ENCODE assay signal across 8 mouse cellular contexts in the genomic region with DNA sequence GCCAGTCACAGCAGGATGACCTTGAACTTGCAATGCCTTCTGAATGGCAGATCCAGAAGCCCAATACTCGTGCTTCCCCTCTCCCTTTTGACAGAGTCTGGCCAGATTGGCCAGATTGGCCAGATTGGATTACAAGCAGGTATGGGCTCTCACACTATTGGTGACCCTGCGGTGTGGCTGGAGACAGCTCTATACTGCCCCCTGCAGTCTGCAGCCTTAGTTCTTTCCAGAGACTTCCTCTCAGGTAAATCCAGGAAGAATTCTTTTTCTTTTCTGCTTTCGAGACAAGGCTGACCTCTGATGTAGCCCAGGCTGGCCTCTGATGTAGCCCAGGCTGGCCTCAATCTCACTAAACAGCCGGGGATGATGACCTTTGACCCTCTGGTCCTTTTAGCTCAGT. TPM values are rescaled to one million over a fixed set of nuclear protein-coding genes. Genes with fewer than 3 reads are reported as not detected.
A peak's percentile ranks its signal among the peaks of the same experiment; 100 is the strongest.
DNase-seq lines count a peak whose midpoint lies in the region; ATAC-seq and TF ChIP-seq lines count a peak whose summit lies in the region.

No protein-coding gene starts in this region.

- peak; percentile 61 for DNase-seq in forebrain, embryonic 14.5 days (ENCODE audit: low spot score)
- peak; percentile 69 for DNase-seq in CH12.LX (ENCODE audit: extremely low read depth)
- DNase-seq in cerebellum, adult 11-12 months: peak; percentile 80
- peak; percentile 42 for DNase-seq in gastrocnemius, postnatal 25 days
- peak; percentile 56 to 71 for DNase-seq in left cerebral cortex, adult 2 months (ENCODE audit: extremely low spot score in 1 of 2, low spot score in 2 of 2)
- peak; percentile 71 for DNase-seq in ovary, postnatal 14 days (ENCODE audit: low spot score)
- DNase-seq in thymus, postnatal 25 days: peak; percentile 63

- no peak overlapping the region for H3K9ac ChIP-seq in forebrain, embryonic 14.5 days (ENCODE audit: low read length)
- no peak overlapping the region for H3K9ac ChIP-seq in forebrain, embryonic 13.5 days
- H3K9ac ChIP-seq in CH12.LX (ENCODE audit: insufficient read depth, low read depth): no peak overlapping the region

- no peak overlapping the region for H3K4me2 ChIP-seq in forebrain, embryonic 14.5 days (ENCODE audit: low read length)
- H3K4me2 ChIP-seq in forebrain, embryonic 13.5 days: no peak overlapping the region
- no peak overlapping the region for H3K4me2 ChIP-seq in CH12.LX (ENCODE audit: insufficient read depth, low read depth, poor library complexity, severe bottlenecking)

- peak; percentile 93 for TF ChIP-seq RAD21 in CH12.LX (IDR thresholded peaks at IDR 0.05; ENCODE audit: low read depth, low read length)

- peak; percentile 71 to 90; a peak in 3 of 4 replicates for TF ChIP-seq CTCF in CH12.LX (conservative IDR thresholded peaks at IDR 0.05 in 1 of 2, IDR thresholded peaks at IDR 0.05 in 1 of 2; ENCODE audit: low read depth in 2 of 2, low read length in 2 of 2)
- TF ChIP-seq CTCF in left cerebral cortex, adult 2 months (IDR thresholded peaks at IDR 0.05): peak; percentile 88

- intact Hi-C loops in left cerebral cortex, adult 2 months (cut with DNase I): loop anchor here (1.0 to 5.0 kb wide), 3 partner anchors 72 to 195 kb away; no protein-coding TSS in a partner anchor

- no peak for ATAC-seq in forebrain, embryonic 14.5 days
- no peak for ATAC-seq in forebrain, embryonic 13.5 days

- H3K79me2 ChIP-seq in CH12.LX (replicated peaks; ENCODE audit: control insufficient read depth, extremely low read depth, insufficient read depth, poor library complexity, severe bottlenecking): peaks cover 14% of the 10 kb centered on the region

- H3K4me1 ChIP-seq in forebrain, embryonic 14.5 days (ENCODE audit: control insufficient read depth, insufficient read depth, low read length): peaks cover 10% of the 10 kb centered on the region; the same call in 1 of the 2 replicates
- H3K4me1 ChIP-seq in forebrain, embryonic 13.5 days: peaks cover 14% of the 10 kb centered on the region
- peaks cover 2 to 25% of the 10 kb centered on the region in 2 experiments; a peak in 3 of 4 replicates for H3K4me1 ChIP-seq in CH12.LX (ENCODE audit: control insufficient read depth in 1 of 2, insufficient read depth in 2 of 2)

- no peaks in the 10 kb centered on the region for H3K27me3 ChIP-seq in forebrain, embryonic 14.5 days (replicated peaks; ENCODE audit: control insufficient read depth, insufficient read depth, low read length)
- no peaks in the 10 kb centered on the region for H3K27me3 ChIP-seq in forebrain, embryonic 13.5 days
- no peaks in the 10 kb centered on the region for H3K27me3 ChIP-seq in CH12.LX (replicated peaks)

- TF ChIP-seq POLR2A in CH12.LX (IDR thresholded peaks at IDR 0.05; ENCODE audit: low read depth, low read length): no peak

- no peak for TF ChIP-seq EP300 in CH12.LX (IDR thresholded peaks at IDR 0.05; ENCODE audit: low read length)

- H3K4me3 ChIP-seq in forebrain, embryonic 14.5 days (ENCODE audit: low read depth, low read length): no peak overlapping the region
- H3K4me3 ChIP-seq in forebrain, embryonic 13.5 days: no peak overlapping the region
- no peak overlapping the region for H3K4me3 ChIP-seq in CH12.LX (replicated peaks in 1 of 3; ENCODE audit: low read depth in 2 of 3, low read length in 2 of 3, poor library complexity in 1 of 3)
- no peak overlapping the region for H3K4me3 ChIP-seq in left cerebral cortex, adult 2 months

- in situ Hi-C loops in CH12.LX (cut with MboI; ENCODE audit: low pct_ligation_motif_present, low pct_unique_long_range_greater_than_20kb, low sequenced_read_pairs): loop anchor here (25.0 kb wide), 1 partner anchor 130 kb away; no protein-coding TSS in a partner anchor

- H3K27ac ChIP-seq in forebrain, embryonic 14.5 days (ENCODE audit: low read depth, low read length): no peak overlapping the region
- H3K27ac ChIP-seq in forebrain, embryonic 13.5 days: no peak overlapping the region
- no peak overlapping the region for H3K27ac ChIP-seq in CH12.LX (ENCODE audit: insufficient read depth, low read depth)
- H3K27ac ChIP-seq in left cerebral cortex, adult 2 months: no peak overlapping the region

- dilution Hi-C loops in CH12.LX (cut with MboI; ENCODE audit: extremely low pct_ligation_motif_present, extremely low pct_unique_long_range_greater_than_20kb, low sequenced_read_pairs): no loop called here

- no peaks in the 10 kb centered on the region for H3K9me3 ChIP-seq in forebrain, embryonic 14.5 days (replicated peaks; ENCODE audit: control insufficient read depth, low read length)
- H3K9me3 ChIP-seq in forebrain, embryonic 13.5 days (replicated peaks): no peaks in the 10 kb centered on the region; the same call in 1 of the 2 replicates
- H3K9me3 ChIP-seq in CH12.LX (replicated peaks; ENCODE audit: low read length): peaks cover 8% of the 10 kb centered on the region

- 32% methylated on average over 4 of the region's 4 CpGs for WGBS in forebrain, embryonic 14.5 days
- 39% methylated on average over 4 of the region's 4 CpGs for WGBS in forebrain, embryonic 13.5 days

- no peaks in the 10 kb centered on the region for H3K36me3 ChIP-seq in forebrain, embryonic 14.5 days (ENCODE audit: control insufficient read depth, insufficient read depth, low read length)
- H3K36me3 ChIP-seq in forebrain, embryonic 13.5 days (ENCODE audit: poor library complexity, severe bottlenecking): no peaks in the 10 kb centered on the region
- H3K36me3 ChIP-seq in CH12.LX (replicated peaks in 1 of 2; ENCODE audit: control insufficient read depth in 1 of 2, insufficient read depth in 1 of 2, low read length in 1 of 2): no peaks in the 10 kb centered on the region

TF ChIP-seq in CH12.LX, 34 proteins besides CTCF, POLR2A, EP300 and RAD21:
- peak; percentile 50; the same call in 1 of the 2 replicates for TF ChIP-seq MYC (IDR thresholded peaks at IDR 0.05; ENCODE audit: low read depth, low read length)
- no peak for TF ChIP-seq MXI1 (IDR thresholded peaks at IDR 0.05; ENCODE audit: low read depth, low read length)
- TF ChIP-seq SMC3 (IDR thresholded peaks at IDR 0.05; ENCODE audit: low read depth, low read length): peak; percentile 98
- 0 out of 2 replicates have a peak, but pooled peaks have one; percentile 21 for TF ChIP-seq JUND (conservative IDR thresholded peaks at IDR 0.05; ENCODE audit: low read depth, low read length)
- TF ChIP-seq BHLHE40 (IDR thresholded peaks at IDR 0.05; ENCODE audit: low read depth, low read length): peak; percentile 20; the same call in 1 of the 2 replicates
- no peak for TF ChIP-seq CHD2 (IDR thresholded peaks at IDR 0.05; ENCODE audit: low read length)
- TF ChIP-seq GABPA (IDR thresholded peaks at IDR 0.05; ENCODE audit: insufficient replicate concordance, low read depth, low read length): no peak
- peak; percentile 65; the same call in 1 of the 2 replicates for TF ChIP-seq ELF1 (IDR thresholded peaks at IDR 0.05; ENCODE audit: low read depth, low read length)
- TF ChIP-seq CHD1 (IDR thresholded peaks at IDR 0.05; ENCODE audit: low read depth, low read length): no peak
- TF ChIP-seq ZC3H11A (IDR thresholded peaks at IDR 0.05; ENCODE audit: low read depth, low read length): peak; percentile 94
- TF ChIP-seq TBP (conservative IDR thresholded peaks at IDR 0.05; ENCODE audit: low read depth, low read length): no peak
- TF ChIP-seq ZMIZ1 (IDR thresholded peaks at IDR 0.05; ENCODE audit: low read depth, low read length): no peak
- TF ChIP-seq IRF4 (IDR thresholded peaks at IDR 0.05; ENCODE audit: low read depth, low read length): peak; percentile 69
- 0 out of 2 replicates have a peak, but pooled peaks have one; percentile 24 for TF ChIP-seq NRF1 (IDR thresholded peaks at IDR 0.05; ENCODE audit: low read depth, low read length)
- 0 out of 2 replicates have a peak, but pooled peaks have one; percentile 9 for TF ChIP-seq ETS1 (conservative IDR thresholded peaks at IDR 0.05; ENCODE audit: low read depth, low read length)
- peak; percentile 49; the same call in 1 of the 2 replicates for TF ChIP-seq NELFE (IDR thresholded peaks at IDR 0.05; ENCODE audit: low read depth, low read length)
TF ChIP-seq in CH12.LX: peak in this region for 10.

RNA-seq across cellular contexts. Expression of a gene that starts 3.8 kb away (rescaled TPM):
- polyA plus RNA-seq in forebrain, embryonic 14.5 days (2014; fragmentation: Nextera tagmentation; extraction: Ambion mirVana): 13.8 and 15.9 TPM in 2 replicates
- 19.5 and 21.1 TPM in 2 replicates for polyA plus RNA-seq in forebrain, embryonic 13.5 days (2015; fragmentation: Nextera tagmentation; extraction: Ambion mirVana)
- total RNA-seq in CH12.LX (2012; rRNA removed) (21.2 and 26.0 TPM in 2 replicates), CH12.LX (2014; rRNA removed) (12.9 and 14.5 TPM in 2 replicates)
- 20.6 and 25.0 TPM in 2 replicates for polyA plus RNA-seq in CH12.LX (2012; ENCODE audit: insufficient read length, low read depth)
- total RNA-seq in gastrocnemius, postnatal 25 days (2021): 10 to 100 TPM; 23.4 to 27.7 TPM
- total RNA-seq in left cerebral cortex, adult 2 months (2021): 10 to 100 TPM; 31.1 to 34.4 TPM
